Mouse (Mus musculus): ENCODE data around the gene Itgae.

The Itgae gene

GRCm38 (mm10) chr11:73094231-73094995 is 4.0 kb downstream of the Itgae start:
- DNase-seq: no peak

- DNase-seq: no peak
Observed at GRCm38 (mm10) chr11:73098860-73099259, 8.5 kb downstream of the Itgae start.

GRCm38 (mm10) chr11:73099976-73100750 is 9.8 kb downstream of the Itgae start:
- DNase-seq: no peak

GRCm38 (mm10) chr11:73101308-73101707 is 10.9 kb downstream of the Itgae start:
- no peak for DNase-seq

- DNase-seq: no peak
Observed at GRCm38 (mm10) chr11:73105246-73105645, 14.9 kb downstream of the Itgae start.

GRCm38 (mm10) chr11:73107358-73107757 is 17.0 kb downstream of the Itgae start:
- peak; percentile 23 for DNase-seq

GRCm38 (mm10) chr11:73108195-73108897 is 18.0 kb downstream of the Itgae start:
- no peak for DNase-seq

- no peak for DNase-seq
Observed at GRCm38 (mm10) chr11:73108898-73109625, 18.7 kb downstream of the Itgae start.

GRCm38 (mm10) chr11:73109941-73110340 is 19.6 kb downstream of the Itgae start:
- no peak for DNase-seq

GRCm38 (mm10) chr11:73111414-73111813 is 21.0 kb downstream of the Itgae start:
- DNase-seq: no peak

- DNase-seq: no peak
Observed at GRCm38 (mm10) chr11:73126495-73126894, 36.1 kb downstream of the Itgae start.

- DNase-seq: no peak
Observed at GRCm38 (mm10) chr11:73131020-73131419, 40.6 kb downstream of the Itgae start.

- no peak for DNase-seq
Observed at GRCm38 (mm10) chr11:73132999-73133398, 42.6 kb downstream of the Itgae start.

- DNase-seq: no peak
Observed at GRCm38 (mm10) chr11:73134222-73134621, 43.8 kb downstream of the Itgae start.

- no peak for DNase-seq
Observed at GRCm38 (mm10) chr11:73136587-73136986, 46.2 kb downstream of the Itgae start.

GRCm38 (mm10) chr11:73137116-73137515 is 46.7 kb downstream of the Itgae start:
- DNase-seq: no peak

GRCm38 (mm10) chr11:73137591-73138501 is 47.5 kb downstream of the Itgae start, which contains the start of gene Haspin:
Gene Haspin (minus strand): TSS chr11:73138294.
- DNase-seq: peak; percentile 88

- DNase-seq: no peak
Observed at GRCm38 (mm10) chr11:73144261-73144681, 53.9 kb downstream of the Itgae start.

- no peak for DNase-seq
Observed at GRCm38 (mm10) chr11:73146026-73146974, 55.9 kb downstream of the Itgae start.

GRCm38 (mm10) chr11:73146975-73147365 is 56.6 kb downstream of the Itgae start:
- no peak for DNase-seq

All from right cerebral cortex, postnatal 25 days (tissue).